Mouse (Mus musculus) midbrain, embryonic 10.5 days (tissue): Measurements from ENCODE around the gene Tgm2. TPM values are rescaled to one million over a fixed set of nuclear protein-coding genes. Genes with fewer than 3 reads are reported as not detected.

Source experiments
- DNase-seq: peaks from one replicate; pipeline ENCODE4 v3.0.0-alpha.2; 2017; ENCODE audit warnings: low spot score
- H3K27ac ChIP-seq: fragments of 300-500 bp; sonication (generic); replicated peaks from 2 replicates; pipeline ENCODE4 v1.5.1; 2016; ENCODE audit warnings: mild to moderate bottlenecking
- H3K27me3 ChIP-seq: fragments of 300-500 bp; sonication (generic); 2 replicates; pipeline ENCODE4 v1.6.1; 2016; ENCODE audit warnings: low read depth, mild to moderate bottlenecking; ENCODE audit not compliant: poor library complexity, severe bottlenecking
- H3K36me3 ChIP-seq: fragments of 300-500 bp; sonication (generic); 2 replicates; pipeline ENCODE4 v1.6.1; 2016; ENCODE audit warnings: mild to moderate bottlenecking, moderate library complexity
- H3K4me1 ChIP-seq: fragments of 300-500 bp; sonication (generic); 2 replicates; pipeline ENCODE4 v1.6.1; 2016
- H3K4me3 ChIP-seq: fragments of 300-500 bp; sonication (generic); 2 replicates; pipeline ENCODE4 v1.5.1; 2016; ENCODE audit warnings: mild to moderate bottlenecking, moderate library complexity
- H3K9me3 ChIP-seq: fragments of 300-500 bp; sonication (generic); replicated peaks from 2 replicates; pipeline ENCODE4 v1.6.1; 2016; ENCODE audit warnings: mild to moderate bottlenecking
- WGBS: fragments of 180-500 bp; shearing (Covaris S2); methylation state at CpG from one replicate; pipeline ENCODE4 v1.1.7; 2016; 5-methylcytosine and 5-hydroxymethylcytosine counted together
- polyA plus RNA-seq: library from polyadenylated mRNA; unstranded; fragments of >200 nt; fragmentation: Nextera tagmentation; extraction: Ambion mirVana; gene quantifications from 2 replicates; pipeline ENCODE4 v1.2.1, GENCODE M21; 2016

Tgm2 gene
- polyA plus RNA-seq, 1 experiment from 2014 or later = 9.0 TPM

GRCm38 (mm10) chr2:158145528-158146065, 639 bp downstream of the Tgm2 start:
- H3K4me1 ChIP-seq = peaks cover 38% of the 10 kb centered on the region
- no peaks in the 10 kb centered on the region for H3K36me3 ChIP-seq
- no peak for DNase-seq
- peaks cover 32% of the 10 kb centered on the region for H3K27me3 ChIP-seq
- H3K27ac ChIP-seq = peak overlapping the region; percentile 74
- no peaks in the 10 kb centered on the region for H3K9me3 ChIP-seq
- WGBS = 69% methylated on average over 5 of the region's 5 CpGs
- peak overlapping the region; percentile 52 for H3K4me3 ChIP-seq

GRCm38 (mm10) chr2:158144750-158145527, 1.3 kb downstream of the Tgm2 start:
- peaks cover 44% of the 10 kb centered on the region for H3K4me1 ChIP-seq
- 0 out of 2 replicates have a peak overlapping the region, but pooled peaks have one; percentile 52 for H3K4me3 ChIP-seq
- H3K27me3 ChIP-seq = peaks cover 32% of the 10 kb centered on the region
- H3K27ac ChIP-seq = no peak overlapping the region
- H3K9me3 ChIP-seq = no peaks in the 10 kb centered on the region
- DNase-seq = no peak
- H3K36me3 ChIP-seq = no peaks in the 10 kb centered on the region
- 88% methylated on average over 6 of the region's 6 CpGs for WGBS

DNA sequence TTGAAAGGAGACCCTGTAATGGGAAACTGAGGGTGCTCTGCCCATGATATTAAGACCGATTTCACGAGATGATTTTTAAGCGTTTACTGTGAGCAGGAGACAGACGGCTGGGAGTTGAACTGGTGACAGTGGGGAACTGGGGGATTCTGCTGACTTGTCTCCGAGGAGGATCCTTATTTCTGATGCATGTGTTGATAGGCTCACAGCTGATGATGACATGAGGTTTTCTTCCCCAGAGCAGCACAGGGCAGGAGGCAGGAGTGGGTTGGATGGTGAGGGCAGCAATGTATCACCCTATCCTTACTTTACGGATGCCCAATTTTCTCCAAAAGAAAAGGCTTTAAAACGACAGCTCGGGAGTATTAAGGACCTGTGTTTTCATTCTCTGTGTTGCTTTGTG, 2.0 kb downstream of the Tgm2 start:
- Histone ChIP-seq H3K27ac (peak overlapping the region; percentile 25), H3K4me3 (no peak overlapping the region), H3K36me3 (no peaks in the 10 kb centered on the region), H3K4me1 (peaks cover 50% of the 10 kb centered on the region), H3K27me3 (peaks cover 32% of the 10 kb centered on the region), H3K9me3 (no peaks in the 10 kb centered on the region)
- 52% methylated on average over 8 of the region's 8 CpGs for WGBS
- no peak for DNase-seq

DNA sequence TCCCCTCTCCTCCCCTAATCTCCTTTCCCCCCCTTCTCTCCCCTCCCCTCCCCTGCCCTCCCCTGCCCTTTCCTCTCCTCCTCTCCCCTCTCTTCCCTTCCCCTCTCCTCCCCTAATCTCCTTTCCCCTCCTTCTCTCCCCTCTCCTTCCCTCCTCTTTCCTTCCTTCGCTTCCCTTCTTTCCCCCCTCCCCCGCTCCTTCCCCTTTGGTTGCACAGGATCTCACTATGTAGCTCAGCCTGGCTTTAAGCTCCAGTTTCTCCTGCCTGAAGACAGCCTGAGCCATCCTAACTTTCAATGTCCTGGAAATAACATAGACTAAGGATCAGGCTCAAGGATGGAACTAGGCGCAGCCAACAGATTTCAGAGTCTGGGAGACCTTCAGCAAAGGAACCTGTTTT, 2.4 kb downstream of the Tgm2 start:
- no peaks in the 10 kb centered on the region for H3K36me3 ChIP-seq
- peaks cover 32% of the 10 kb centered on the region for H3K27me3 ChIP-seq
- H3K27ac ChIP-seq = peak overlapping the region; percentile 25
- H3K4me1 ChIP-seq = peaks cover 50% of the 10 kb centered on the region
- WGBS = 47% methylated on average over 3 of the region's 3 CpGs
- no peaks in the 10 kb centered on the region for H3K9me3 ChIP-seq
- DNase-seq = no peak
- H3K4me3 ChIP-seq = no peak overlapping the region

DNA sequence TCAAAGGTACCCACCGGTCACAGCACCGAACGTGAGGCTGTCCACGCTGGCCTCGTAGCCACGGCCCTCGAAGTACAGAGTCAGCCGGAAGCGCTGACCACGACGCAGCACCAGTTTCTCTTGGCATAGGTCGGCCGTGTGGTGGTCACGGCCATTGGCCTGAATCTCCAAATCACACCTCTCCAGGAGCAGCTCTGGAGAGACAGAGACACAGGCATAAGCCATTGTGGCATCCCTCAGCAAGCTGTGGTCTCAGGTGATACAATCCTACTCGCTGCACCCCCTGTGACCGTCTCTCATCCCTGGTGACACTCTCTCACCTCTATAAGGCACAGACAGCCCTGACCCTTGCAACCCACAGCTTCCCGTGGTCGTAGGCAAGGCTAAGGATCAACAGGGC, 3.3 kb downstream of the Tgm2 start:
- Histone ChIP-seq H3K27me3 (peaks cover 32% of the 10 kb centered on the region), H3K36me3 (no peaks in the 10 kb centered on the region), H3K4me1 (peaks cover 50% of the 10 kb centered on the region), H3K27ac (peak overlapping the region; percentile 38; the same call in 1 of the 2 replicates), H3K4me3 (no peak overlapping the region), H3K9me3 (no peaks in the 10 kb centered on the region)
- DNase-seq = no peak
- 81% methylated on average over 18 of the region's 18 CpGs for WGBS

GRCm38 (mm10) chr2:158141690-158142440, 4.4 kb downstream of the Tgm2 start:
- no peak for DNase-seq
- peaks cover 50% of the 10 kb centered on the region for H3K4me1 ChIP-seq
- H3K36me3 ChIP-seq = no peaks in the 10 kb centered on the region
- H3K27me3 ChIP-seq = peaks cover 30% of the 10 kb centered on the region
- no peaks in the 10 kb centered on the region for H3K9me3 ChIP-seq
- peak overlapping the region; percentile 57 for H3K27ac ChIP-seq
- no peak overlapping the region for H3K4me3 ChIP-seq
- 79% methylated on average over 7 of the region's 7 CpGs for WGBS

- WGBS = 77% methylated on average over 7 of the region's 7 CpGs
- Histone ChIP-seq H3K36me3 (no peaks in the 10 kb centered on the region), H3K4me1 (peaks cover 50% of the 10 kb centered on the region), H3K4me3 (no peak overlapping the region), H3K27ac (peak overlapping the region; percentile 57), H3K9me3 (no peaks in the 10 kb centered on the region), H3K27me3 (peaks cover 24% of the 10 kb centered on the region)
- DNase-seq = no peak
Measured at GRCm38 (mm10) chr2:158141271-158141670, 5.0 kb downstream of the Tgm2 start.

DNA sequence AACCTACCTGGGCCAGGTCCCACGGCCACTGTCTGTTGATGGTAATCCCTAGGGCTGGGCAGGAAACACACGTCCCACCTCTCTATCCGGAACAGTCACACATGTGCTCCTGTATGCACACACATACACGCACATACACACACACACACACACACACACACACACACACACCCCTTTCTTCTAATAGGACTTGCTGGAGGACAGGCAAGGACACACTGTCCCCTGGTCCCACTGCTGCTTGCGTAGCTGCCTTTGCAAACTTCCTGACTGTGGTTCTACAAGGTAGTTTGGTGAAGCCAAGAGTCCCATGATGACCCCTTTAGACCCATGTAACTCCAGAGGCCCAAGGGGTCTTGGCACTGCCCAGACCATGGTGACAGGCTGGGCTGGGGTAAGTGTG, 5.6 kb downstream of the Tgm2 start:
- Histone ChIP-seq H3K4me3 (no peak overlapping the region), H3K27me3 (peaks cover 18% of the 10 kb centered on the region), H3K9me3 (no peaks in the 10 kb centered on the region), H3K27ac (no peak overlapping the region), H3K36me3 (no peaks in the 10 kb centered on the region), H3K4me1 (peaks cover 47% of the 10 kb centered on the region)
- WGBS = 90% methylated on average over 5 of the region's 5 CpGs
- no peak for DNase-seq

- peak overlapping the region; percentile 49 for H3K27ac ChIP-seq
Measured at GRCm38 (mm10) chr2:158139628-158140027, 6.6 kb downstream of the Tgm2 start.

GRCm38 (mm10) chr2:158138778-158139177, 7.5 kb downstream of the Tgm2 start:
- no peaks in the 10 kb centered on the region for H3K9me3 ChIP-seq
- no peak overlapping the region for H3K27ac ChIP-seq
- H3K4me3 ChIP-seq = no peak overlapping the region
- no peaks in the 10 kb centered on the region for H3K36me3 ChIP-seq
- 94% methylated on average over 9 of the region's 9 CpGs for WGBS
- DNase-seq = no peak
- H3K27me3 ChIP-seq = no peaks in the 10 kb centered on the region; the same call in 1 of the 2 replicates
- H3K4me1 ChIP-seq = peaks cover 34% of the 10 kb centered on the region

More at GRCm38 (mm10) chr2:158139628-158140027, 6.6 kb downstream of the Tgm2 start:
- no peak for DNase-seq
- peaks cover 42% of the 10 kb centered on the region for H3K4me1 ChIP-seq
- no peaks in the 10 kb centered on the region for H3K9me3 ChIP-seq
- H3K36me3 ChIP-seq = no peaks in the 10 kb centered on the region
- H3K4me3 ChIP-seq = no peak overlapping the region
- WGBS = 49% methylated on average over 7 of the region's 7 CpGs
- peaks cover 8% of the 10 kb centered on the region for H3K27me3 ChIP-seq

DNA sequence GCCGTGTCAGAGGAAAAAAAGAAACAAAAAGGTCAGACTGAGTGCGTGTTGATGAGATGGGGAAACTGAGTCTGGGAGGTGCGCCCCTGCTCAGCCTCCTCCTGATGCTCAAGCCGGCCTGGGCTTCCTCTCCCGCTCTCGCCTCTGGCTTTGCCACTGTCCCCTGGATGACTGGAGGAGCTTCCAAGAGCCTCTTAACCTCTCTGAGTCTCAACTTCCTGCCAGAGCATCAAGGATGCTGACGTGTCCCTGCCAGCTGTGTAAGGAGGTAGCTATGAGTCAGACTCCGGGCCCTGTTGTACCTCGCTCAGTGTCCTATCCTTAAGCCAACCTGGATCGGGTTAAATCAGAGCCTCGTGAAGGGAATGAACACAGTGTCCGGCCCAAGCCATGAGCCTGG, 8.5 kb downstream of the Tgm2 start:
- no peak overlapping the region for H3K4me3 ChIP-seq
- no peak for DNase-seq
- no peak overlapping the region for H3K27ac ChIP-seq
- H3K9me3 ChIP-seq = no peaks in the 10 kb centered on the region
- WGBS = 91% methylated on average over 12 of the region's 12 CpGs
- no peaks in the 10 kb centered on the region for H3K36me3 ChIP-seq
- no peaks in the 10 kb centered on the region; the same call in 1 of the 2 replicates for H3K27me3 ChIP-seq
- H3K4me1 ChIP-seq = peaks cover 27% of the 10 kb centered on the region

DNA sequence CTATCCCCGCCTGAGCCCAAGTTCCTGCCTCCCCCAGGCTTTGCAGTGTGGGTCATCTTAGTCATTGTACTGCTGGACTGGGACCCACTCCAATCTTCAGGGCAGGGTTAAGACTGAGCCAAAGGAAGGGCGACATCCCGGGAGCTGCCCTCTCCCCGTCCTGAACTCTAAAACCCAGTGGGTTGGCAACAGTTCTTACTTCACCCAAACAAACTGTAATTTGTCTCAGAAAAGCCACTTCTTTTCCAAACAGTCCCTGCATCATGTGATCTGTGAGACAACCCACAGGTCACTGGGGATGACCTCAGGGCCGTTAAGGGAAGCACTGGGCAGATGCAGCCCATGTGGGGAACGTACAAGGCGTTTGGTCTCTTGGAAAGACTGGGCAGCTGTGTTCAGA, 10.0 kb downstream of the Tgm2 start:
- H3K27me3 ChIP-seq = no peaks in the 10 kb centered on the region
- no peaks in the 10 kb centered on the region for H3K36me3 ChIP-seq
- no peaks in the 10 kb centered on the region for H3K9me3 ChIP-seq
- no peak overlapping the region for H3K4me3 ChIP-seq
- H3K27ac ChIP-seq = no peak overlapping the region
- H3K4me1 ChIP-seq = peaks cover 35% of the 10 kb centered on the region
- 73% methylated on average over 7 of the region's 7 CpGs for WGBS
- DNase-seq = no peak

GRCm38 (mm10) chr2:158133050-158133449, 13.2 kb downstream of the Tgm2 start:
- Histone ChIP-seq H3K9me3 (no peaks in the 10 kb centered on the region), H3K36me3 (no peaks in the 10 kb centered on the region), H3K27me3 (no peaks in the 10 kb centered on the region), H3K27ac (peak overlapping the region; percentile 59; the same call in 1 of the 2 replicates), H3K4me3 (no peak overlapping the region), H3K4me1 (peaks cover 42% of the 10 kb centered on the region)
- WGBS = 80% methylated on average over 6 of the region's 6 CpGs
- no peak for DNase-seq
